Mouse (Mus musculus) heart, embryonic 14.5 days (tissue): Measurements from ENCODE around the gene Irf8. TPM values are rescaled to one million over a fixed set of nuclear protein-coding genes. Genes with fewer than 3 reads are reported as not detected.
A peak's percentile ranks its signal among the peaks of the same experiment; 100 is the strongest.

ENCODE experiments used
- ATAC-seq: fragments of 200-750 bp; cut with Nextera tagmentation; 2 replicates; pipeline ENCODE4 v1.8.0; 2017; ENCODE audit warnings: low read depth, moderate TSS enrichment; ENCODE audit not compliant: insufficient number of reproducible peaks, insufficient read depth, low FRiP score
- H3K27ac ChIP-seq, 2 experiments: fragments of 200-500 bp in 1 of 2; fragments of 300-500 bp in 1 of 2; sonication (generic) in 1 of 2; replicated peaks in 1 of 2; 2 replicates each; pipeline ENCODE4 v1.5.1; 2012 to 2014; ENCODE audit warnings: low read depth in 2 of 2, low read length in 2 of 2, control low read depth in 1 of 2, mild to moderate bottlenecking in 1 of 2, mixed read lengths in 1 of 2; ENCODE audit not compliant: control insufficient read depth in 1 of 2, insufficient read depth in 1 of 2
- H3K27me3 ChIP-seq: fragments of 300-500 bp; sonication (generic); 2 replicates; pipeline ENCODE4 v1.6.1; 2014; ENCODE audit warnings: mild to moderate bottlenecking, low read length, control low read depth; ENCODE audit not compliant: control insufficient read depth, insufficient read depth
- H3K36me3 ChIP-seq: fragments of 300-500 bp; sonication (generic); 2 replicates; pipeline ENCODE4 v1.6.1; 2014; ENCODE audit warnings: mild to moderate bottlenecking, control low read depth, low read length, mixed read lengths; ENCODE audit not compliant: control insufficient read depth, insufficient read depth
- H3K4me1 ChIP-seq, 2 experiments: fragments of 200-500 bp in 1 of 2; fragments of 300-500 bp in 1 of 2; sonication (generic) in 1 of 2; 2 replicates each; pipeline ENCODE4 v1.6.1; 2012 to 2014; ENCODE audit warnings: low read length in 2 of 2, control low read depth in 1 of 2, mixed read lengths in 1 of 2; ENCODE audit not compliant: control insufficient read depth in 2 of 2, insufficient read depth in 2 of 2
- H3K4me2 ChIP-seq: fragments of 300-500 bp; sonication (generic); 2 replicates; pipeline ENCODE4 v1.6.1; 2014; ENCODE audit warnings: mild to moderate bottlenecking, low read length
- H3K4me3 ChIP-seq, 2 experiments: fragments of 200-500 bp in 1 of 2; fragments of 300-500 bp in 1 of 2; sonication (generic) in 1 of 2; 2 replicates each; pipeline ENCODE4 v1.5.1; 2012 to 2014; ENCODE audit warnings: low read length in 2 of 2, mild to moderate bottlenecking in 2 of 2, control low read depth in 1 of 2, low read depth in 1 of 2, moderate library complexity in 1 of 2; ENCODE audit not compliant: control insufficient read depth in 1 of 2, insufficient read depth in 1 of 2
- H3K9ac ChIP-seq: fragments of 300-500 bp; sonication (generic); 2 replicates; pipeline ENCODE4 v1.6.1; 2014; ENCODE audit warnings: mild to moderate bottlenecking, low read length
- H3K9me3 ChIP-seq: fragments of 300-500 bp; sonication (generic); 2 replicates; pipeline ENCODE4 v1.6.1; 2016; ENCODE audit warnings: low read length, control low read depth; ENCODE audit not compliant: control insufficient read depth
- WGBS: fragments of 180-500 bp; shearing (Covaris S2); extraction: QIAGEN DNeasy Blood & Tissue Kit; methylation state at CpG from one replicate; pipeline ENCODE4 v1.1.7; 2014; 5-methylcytosine and 5-hydroxymethylcytosine counted together
- polyA plus RNA-seq: library from polyadenylated mRNA; unstranded; fragments of >200 nt; fragmentation: Nextera tagmentation; extraction: Ambion mirVana; gene quantifications from 2 replicates; pipeline ENCODE4 v1.2.1, GENCODE M21; 2014

Gene Irf8
- polyA plus RNA-seq, 1 experiment from 2014 or later, result 7.5 TPM

DNA sequence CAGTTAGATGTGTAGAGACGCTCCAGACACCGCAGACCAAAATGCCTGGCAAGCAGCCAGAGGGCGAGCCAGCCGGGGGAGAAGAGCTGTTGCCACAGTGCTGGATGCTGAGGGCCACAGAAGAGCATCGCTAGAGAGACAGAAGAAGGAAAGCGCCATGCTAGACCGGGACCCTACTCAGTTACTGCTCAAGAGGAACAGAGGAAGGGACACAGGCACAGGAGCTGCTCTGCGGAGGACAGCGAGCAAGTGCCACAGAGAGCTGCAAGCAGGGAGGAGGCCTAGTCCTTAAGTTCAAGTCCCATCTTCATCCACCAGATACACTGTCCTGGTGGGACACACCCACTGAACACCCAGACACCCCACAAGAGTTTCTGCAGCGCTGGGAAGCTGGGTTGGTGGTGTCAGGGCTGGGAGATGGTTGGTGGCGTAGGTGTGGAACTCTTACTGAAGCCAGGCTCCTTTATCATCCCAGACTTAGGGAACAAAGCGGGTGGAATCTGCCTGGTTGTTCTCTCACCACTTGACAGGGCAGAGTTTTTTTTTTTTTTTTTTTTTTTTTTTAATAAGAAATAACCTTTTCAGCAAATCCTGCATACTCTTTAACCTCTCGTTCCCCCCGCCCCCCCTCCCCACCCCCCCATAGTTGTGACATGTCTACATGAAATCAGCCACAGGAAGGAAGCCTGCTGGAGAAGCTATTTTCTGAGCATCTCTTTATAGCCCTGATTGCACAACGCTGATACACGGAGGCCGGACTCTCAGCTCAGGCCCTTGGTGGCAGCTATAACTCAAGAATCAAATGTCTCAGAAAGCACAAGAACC, 38.8 kb upstream of the Irf8 start:
- Histone ChIP-seq H3K4me3 (no peak overlapping the region), H3K9ac (no peak overlapping the region), H3K27me3 (0 out of 2 replicates have a peak, but pooled peaks cover 3% of the 10 kb centered on the region), H3K27ac (peak overlapping the region; percentile 25 to 61), H3K4me2 (no peak overlapping the region), H3K9me3 (no peaks in the 10 kb centered on the region; the same call in 1 of the 2 replicates), H3K36me3 (no peaks in the 10 kb centered on the region), H3K4me1 (peaks cover 20 to 25% of the 10 kb centered on the region in 2 experiments)
- no peak for ATAC-seq
- 57% methylated on average over 17 of the region's 17 CpGs for WGBS

DNA sequence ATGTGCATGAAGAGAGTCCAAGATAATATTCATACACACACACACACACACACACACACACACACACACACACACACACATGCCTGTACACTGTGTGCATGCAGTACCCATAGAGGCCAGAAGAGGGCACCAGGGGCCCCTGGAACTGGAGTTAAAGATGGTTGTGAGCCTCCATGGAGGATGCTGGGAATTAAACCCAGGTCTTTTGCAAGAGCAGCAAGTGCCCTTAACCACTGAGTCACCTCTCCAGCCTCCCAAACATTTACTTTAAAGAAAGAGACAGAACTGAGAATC, 38.2 kb upstream of the Irf8 start:
- H3K36me3 ChIP-seq, result no peaks in the 10 kb centered on the region
- no peak overlapping the region for H3K9ac ChIP-seq
- no peak for ATAC-seq
- 0 out of 4 replicates have a peak overlapping the region, but pooled peaks of 1 of the 2 experiments have one; percentile 55 for H3K27ac ChIP-seq
- no peak overlapping the region for H3K4me3 ChIP-seq
- 0 out of 2 replicates have a peak, but pooled peaks cover 3% of the 10 kb centered on the region for H3K27me3 ChIP-seq
- no peak overlapping the region for H3K4me2 ChIP-seq
- no peaks in the 10 kb centered on the region; the same call in 1 of the 2 replicates for H3K9me3 ChIP-seq
- peaks cover 20 to 25% of the 10 kb centered on the region in 2 experiments for H3K4me1 ChIP-seq

- WGBS, result 69% methylated on average over 7 of the region's 7 CpGs
- Histone ChIP-seq H3K27ac (peak overlapping the region in 1 of 2 experiments; percentile 55; a peak in 1 of 4 replicates), H3K9me3 (no peaks in the 10 kb centered on the region; the same call in 1 of the 2 replicates), H3K4me1 (peaks cover 20 to 25% of the 10 kb centered on the region in 2 experiments), H3K27me3 (0 out of 2 replicates have a peak, but pooled peaks cover 3% of the 10 kb centered on the region), H3K36me3 (no peaks in the 10 kb centered on the region), H3K4me3 (no peak overlapping the region), H3K9ac (no peak overlapping the region), H3K4me2 (no peak overlapping the region)
- no peak for ATAC-seq
Observed at GRCm38 (mm10) chr8:120698426-120698825, 37.7 kb upstream of the Irf8 start.

DNA sequence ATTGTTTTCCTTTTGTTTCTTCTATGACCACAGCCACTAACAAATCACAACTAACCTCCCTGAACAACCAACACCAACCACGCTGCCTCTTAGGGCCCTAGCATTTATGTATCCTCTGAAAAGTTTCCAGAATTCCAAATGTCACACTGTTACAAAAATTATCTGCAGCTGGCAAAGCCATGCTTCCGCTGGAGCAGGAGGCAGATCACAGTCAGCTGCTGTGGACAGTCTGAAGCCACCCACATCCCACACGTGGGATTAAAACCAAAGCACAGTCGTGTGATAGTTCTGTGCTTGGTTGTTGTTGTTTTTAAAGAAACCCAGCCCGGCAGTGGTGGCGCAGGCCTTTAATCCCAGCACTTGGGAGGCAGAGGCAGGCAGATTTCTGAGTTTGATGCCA, 37.1 kb upstream of the Irf8 start:
- H3K4me2 ChIP-seq, result no peak overlapping the region
- no peak overlapping the region for H3K9ac ChIP-seq
- no peaks in the 10 kb centered on the region for H3K36me3 ChIP-seq
- peaks cover 15 to 20% of the 10 kb centered on the region in 2 experiments for H3K4me1 ChIP-seq
- H3K4me3 ChIP-seq, result no peak overlapping the region
- H3K27me3 ChIP-seq, result 0 out of 2 replicates have a peak, but pooled peaks cover 3% of the 10 kb centered on the region
- no peak for ATAC-seq
- no peaks in the 10 kb centered on the region; the same call in 1 of the 2 replicates for H3K9me3 ChIP-seq
- 54% methylated on average over 6 of the region's 6 CpGs for WGBS
- H3K27ac ChIP-seq, result peak overlapping the region; percentile 55 to 59

GRCm38 (mm10) chr8:120699565-120699964, 36.6 kb upstream of the Irf8 start:
- WGBS, result 53% methylated on average over 2 of the region's 2 CpGs

DNA sequence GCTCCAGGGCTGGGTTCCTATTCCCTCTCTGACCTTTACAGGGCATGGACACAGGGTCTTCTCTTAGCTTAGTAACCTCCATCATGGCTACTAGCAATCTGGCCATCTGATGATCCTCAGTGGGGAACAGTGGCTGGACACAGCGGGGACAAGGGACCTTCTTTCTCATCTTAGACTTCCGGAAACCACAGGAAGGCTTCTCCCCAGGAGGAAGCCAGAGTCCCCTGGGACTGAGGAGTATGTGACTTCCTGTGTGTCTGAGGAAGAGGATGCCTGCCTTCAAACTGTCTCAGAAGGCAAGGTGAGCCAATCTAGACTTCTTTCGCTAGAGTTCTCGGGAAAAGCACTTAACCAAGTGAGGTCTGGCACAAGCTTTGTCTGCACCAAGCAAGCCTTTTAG, 36.1 kb upstream of the Irf8 start:
- Histone ChIP-seq H3K4me2 (no peak overlapping the region), H3K9me3 (no peaks in the 10 kb centered on the region; the same call in 1 of the 2 replicates), H3K27me3 (0 out of 2 replicates have a peak, but pooled peaks cover 3% of the 10 kb centered on the region), H3K4me1 (peaks cover 10 to 17% of the 10 kb centered on the region in 2 experiments), H3K27ac (peak overlapping the region; percentile 15 to 57; a peak in 3 of 4 replicates), H3K9ac (no peak overlapping the region), H3K36me3 (no peaks in the 10 kb centered on the region), H3K4me3 (no peak overlapping the region)
- ATAC-seq, result no peak
- WGBS, result 61% methylated on average over 4 of the region's 4 CpGs

More at GRCm38 (mm10) chr8:120699565-120699964, 36.6 kb upstream of the Irf8 start:
- Histone ChIP-seq H3K4me1 (peaks cover 10 to 17% of the 10 kb centered on the region in 2 experiments), H3K9me3 (no peaks in the 10 kb centered on the region; the same call in 1 of the 2 replicates), H3K9ac (no peak overlapping the region), H3K36me3 (no peaks in the 10 kb centered on the region), H3K27me3 (0 out of 2 replicates have a peak, but pooled peaks cover 3% of the 10 kb centered on the region), H3K4me3 (no peak overlapping the region), H3K4me2 (no peak overlapping the region), H3K27ac (peak overlapping the region; percentile 15 to 57; a peak in 3 of 4 replicates)
- ATAC-seq, result no peak

DNA sequence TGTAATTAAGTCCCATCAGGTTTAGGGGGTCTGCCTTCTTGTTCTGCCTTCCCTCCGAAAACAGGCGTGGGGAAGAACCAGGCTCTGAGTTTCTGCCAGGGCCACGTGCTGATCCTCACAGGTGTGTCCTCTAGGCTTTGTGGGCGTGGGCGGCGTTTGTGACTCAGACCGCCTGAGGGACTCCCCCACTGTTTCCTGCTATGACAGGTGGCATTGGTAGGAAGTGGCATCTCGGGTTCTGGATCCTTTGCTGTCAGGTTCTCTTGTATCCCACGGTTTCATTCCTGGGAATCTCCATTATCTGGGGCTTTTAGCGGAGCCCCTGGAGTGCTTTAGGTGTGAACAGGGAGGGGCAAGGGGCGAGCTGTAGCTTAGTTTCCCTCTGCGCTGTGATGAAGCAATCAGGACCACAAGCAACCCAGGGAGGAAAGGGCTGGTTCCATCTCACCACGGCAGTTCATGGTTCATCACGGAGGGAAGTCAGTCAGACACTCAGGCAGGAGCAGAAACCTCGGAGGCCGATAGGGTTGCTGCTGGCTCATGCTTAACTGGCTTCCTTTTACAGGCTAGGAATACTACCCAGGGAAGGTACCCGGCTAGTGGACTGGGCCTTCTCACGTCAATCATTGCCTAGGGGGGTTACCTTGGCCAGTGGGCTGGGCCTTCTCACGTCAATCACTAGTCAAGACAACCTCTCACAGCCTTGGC, 34.2 kb upstream of the Irf8 start:
- Histone ChIP-seq H3K9ac (no peak overlapping the region), H3K4me1 (peaks cover 5 to 10% of the 10 kb centered on the region in 2 experiments), H3K4me2 (no peak overlapping the region), H3K4me3 (no peak overlapping the region), H3K36me3 (no peaks in the 10 kb centered on the region), H3K27ac (no peak overlapping the region), H3K27me3 (no peaks in the 10 kb centered on the region), H3K9me3 (no peaks in the 10 kb centered on the region; the same call in 1 of the 2 replicates)
- ATAC-seq, result no peak
- WGBS, result 55% methylated on average over 19 of the region's 19 CpGs
